Mouse (Mus musculus): ENCODE measurements around the gene Esrrg.

The Esrrg gene

GRCm38 (mm10) chr1:187649871-187650270, 41.3 kb downstream of the Esrrg start:
- DNase-seq (ENCODE audit: low read depth in 1 of 2, low spot score in 2 of 2): no peak

GRCm38 (mm10) chr1:187650786-187651687, 42.4 kb downstream of the Esrrg start:
- DNase-seq (ENCODE audit: low read depth in 1 of 2, low spot score in 2 of 2): no peak

GRCm38 (mm10) chr1:187651688-187652241, 43.2 kb downstream of the Esrrg start:
- no peak for DNase-seq (ENCODE audit: low read depth in 1 of 2, low spot score in 2 of 2)

GRCm38 (mm10) chr1:187652445-187652844, 43.9 kb downstream of the Esrrg start:
- DNase-seq (ENCODE audit: low read depth in 1 of 2, low spot score in 2 of 2): no peak

- DNase-seq (ENCODE audit: low read depth in 1 of 2, low spot score in 2 of 2): no peak
Measured at GRCm38 (mm10) chr1:187653390-187653789, 44.8 kb downstream of the Esrrg start.

GRCm38 (mm10) chr1:187660963-187661362, 52.4 kb downstream of the Esrrg start:
- DNase-seq (ENCODE audit: low read depth in 1 of 2, low spot score in 2 of 2): no peak

- no peak for DNase-seq (ENCODE audit: low read depth in 1 of 2, low spot score in 2 of 2)
Measured at GRCm38 (mm10) chr1:187662083-187662609, 53.6 kb downstream of the Esrrg start.

GRCm38 (mm10) chr1:187663376-187663775, 54.8 kb downstream of the Esrrg start:
- no peak for DNase-seq (ENCODE audit: low read depth in 1 of 2, low spot score in 2 of 2)

- no peak for DNase-seq (ENCODE audit: low read depth in 1 of 2, low spot score in 2 of 2)
Measured at GRCm38 (mm10) chr1:187664261-187664660, 55.7 kb downstream of the Esrrg start.

- DNase-seq (ENCODE audit: low read depth in 1 of 2, low spot score in 2 of 2): no peak
Measured at GRCm38 (mm10) chr1:187665901-187666600, 57.5 kb downstream of the Esrrg start.

- no peak for DNase-seq (ENCODE audit: low read depth in 1 of 2, low spot score in 2 of 2)
Measured at GRCm38 (mm10) chr1:187669746-187670145, 61.2 kb downstream of the Esrrg start.

- DNase-seq (ENCODE audit: low read depth in 1 of 2, low spot score in 2 of 2): no peak
Measured at GRCm38 (mm10) chr1:187672446-187672845, 63.9 kb downstream of the Esrrg start.

- no peak for DNase-seq (ENCODE audit: low read depth in 1 of 2, low spot score in 2 of 2)
Measured at GRCm38 (mm10) chr1:187674771-187675186, 66.2 kb downstream of the Esrrg start.

GRCm38 (mm10) chr1:187676626-187677025, 68.0 kb downstream of the Esrrg start:
- no peak for DNase-seq (ENCODE audit: low read depth in 1 of 2, low spot score in 2 of 2)

- DNase-seq (ENCODE audit: low read depth in 1 of 2, low spot score in 2 of 2): no peak
Measured at GRCm38 (mm10) chr1:187679246-187679645, 70.7 kb downstream of the Esrrg start.

GRCm38 (mm10) chr1:187684519-187684918, 75.9 kb downstream of the Esrrg start:
- DNase-seq (ENCODE audit: low read depth in 1 of 2, low spot score in 2 of 2): no peak

- no peak for DNase-seq (ENCODE audit: low read depth in 1 of 2, low spot score in 2 of 2)
Measured at GRCm38 (mm10) chr1:187691846-187692525, 83.4 kb downstream of the Esrrg start.

GRCm38 (mm10) chr1:187694865-187695264, 86.3 kb downstream of the Esrrg start:
- DNase-seq (ENCODE audit: low read depth in 1 of 2, low spot score in 2 of 2): no peak

- no peak for DNase-seq (ENCODE audit: low read depth in 1 of 2, low spot score in 2 of 2)
Measured at GRCm38 (mm10) chr1:187698201-187698600, 89.6 kb downstream of the Esrrg start.

- no peak for DNase-seq (ENCODE audit: low read depth in 1 of 2, low spot score in 2 of 2)
Measured at GRCm38 (mm10) chr1:187700963-187701362, 92.4 kb downstream of the Esrrg start.

GRCm38 (mm10) chr1:187704921-187705320, 96.3 kb downstream of the Esrrg start:
- DNase-seq (ENCODE audit: low read depth in 1 of 2, low spot score in 2 of 2): no peak

Measured in monocyte, adult 2 months (primary cell).